Mouse (Mus musculus) forebrain, embryonic 11.5 days (tissue): ENCODE measurements around the gene Sypl2. TPM values are rescaled to one million over a fixed set of nuclear protein-coding genes. Genes with fewer than 3 reads are reported as not detected.

Source experiments
- ATAC-seq: fragments of 200-750 bp; cut with Nextera tagmentation; replicated peaks from 2 replicates; pipeline ENCODE4 v1.8.0; 2017; ENCODE audit warnings: moderate TSS enrichment; ENCODE audit not compliant: low FRiP score
- DNase-seq: peaks from one replicate; pipeline ENCODE4 v3.0.0-alpha.2; 2017; ENCODE audit warnings: low spot score
- H3K27ac ChIP-seq: fragments of 300-500 bp; sonication (generic); 2 replicates; pipeline ENCODE4 v1.5.1; 2014; ENCODE audit warnings: low read depth, low read length
- H3K27me3 ChIP-seq: fragments of 300-500 bp; sonication (generic); 2 replicates; pipeline ENCODE4 v1.6.1; 2014; ENCODE audit warnings: mild to moderate bottlenecking, low read length, mixed read lengths; ENCODE audit not compliant: control insufficient read depth, insufficient read depth
- H3K36me3 ChIP-seq: fragments of 300-500 bp; sonication (generic); 2 replicates; pipeline ENCODE4 v1.6.1; 2014; ENCODE audit warnings: mild to moderate bottlenecking, low read length, moderate library complexity, mixed read lengths; ENCODE audit not compliant: control insufficient read depth, insufficient read depth
- H3K4me1 ChIP-seq: fragments of 300-500 bp; sonication (generic); replicated peaks from 2 replicates; pipeline ENCODE4 v1.6.1; 2014; ENCODE audit warnings: low read length, mixed read lengths; ENCODE audit not compliant: control insufficient read depth, insufficient read depth
- H3K4me2 ChIP-seq: fragments of 300-500 bp; sonication (generic); 2 replicates; pipeline ENCODE4 v1.6.1; 2014; ENCODE audit warnings: low read depth, mild to moderate bottlenecking, low read length, moderate library complexity, mixed read lengths; ENCODE audit not compliant: severe bottlenecking
- H3K4me3 ChIP-seq: fragments of 300-500 bp; sonication (generic); 2 replicates; pipeline ENCODE4 v1.5.1; 2014; ENCODE audit warnings: low read depth, low read length
- H3K9ac ChIP-seq: fragments of 300-500 bp; sonication (generic); 2 replicates; pipeline ENCODE4 v1.6.1; 2014; ENCODE audit warnings: low read length
- H3K9me3 ChIP-seq: fragments of 300-500 bp; sonication (generic); 2 replicates; pipeline ENCODE4 v1.6.1; 2016; ENCODE audit warnings: low read length, mixed read lengths; ENCODE audit not compliant: control insufficient read depth
- WGBS: fragments of 180-500 bp; shearing (Covaris S2); extraction: QIAGEN DNeasy Blood & Tissue Kit; methylation state at CpG from one replicate; pipeline ENCODE4 v1.1.7; 2014; 5-methylcytosine and 5-hydroxymethylcytosine counted together
- polyA plus RNA-seq: library from polyadenylated mRNA; unstranded; fragments of >200 nt; fragmentation: Nextera tagmentation; extraction: Ambion mirVana; gene quantifications from 2 replicates; pipeline ENCODE4 v1.2.1, GENCODE M21; 2014

Gene Sypl2
- polyA plus RNA-seq, 1 experiment from 2014 or later = 2.3 TPM

DNA sequence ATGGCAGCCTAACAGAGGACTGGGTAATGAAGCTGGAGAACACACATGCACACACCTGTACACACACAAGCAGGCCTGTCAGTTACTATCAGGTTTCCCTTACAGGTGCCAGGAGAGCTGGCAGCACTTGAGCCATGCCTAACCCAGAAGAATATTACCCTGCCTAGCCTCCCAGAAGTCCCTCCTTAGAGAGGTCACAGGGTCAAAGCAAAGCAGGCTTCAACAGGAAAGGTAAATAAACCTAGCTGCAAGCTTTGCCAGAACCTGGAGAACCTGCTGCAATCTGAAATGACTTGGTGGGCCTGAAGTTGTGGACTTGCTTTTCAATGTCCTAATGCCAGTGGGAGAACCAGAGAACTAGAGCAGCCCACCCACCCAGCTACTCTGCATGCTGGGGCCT, 23.9 kb downstream of the Sypl2 start:
- H3K9me3 ChIP-seq = no peaks in the 10 kb centered on the region
- DNase-seq = peak; percentile 19
- H3K9ac ChIP-seq = no peak overlapping the region
- no peak for ATAC-seq
- H3K4me1 ChIP-seq = peaks cover 8% of the 10 kb centered on the region
- no peaks in the 10 kb centered on the region for H3K27me3 ChIP-seq
- peaks cover 2% of the 10 kb centered on the region; the same call in 1 of the 2 replicates for H3K36me3 ChIP-seq
- H3K27ac ChIP-seq = no peak overlapping the region
- H3K4me2 ChIP-seq = no peak overlapping the region
- H3K4me3 ChIP-seq = no peak overlapping the region

DNA sequence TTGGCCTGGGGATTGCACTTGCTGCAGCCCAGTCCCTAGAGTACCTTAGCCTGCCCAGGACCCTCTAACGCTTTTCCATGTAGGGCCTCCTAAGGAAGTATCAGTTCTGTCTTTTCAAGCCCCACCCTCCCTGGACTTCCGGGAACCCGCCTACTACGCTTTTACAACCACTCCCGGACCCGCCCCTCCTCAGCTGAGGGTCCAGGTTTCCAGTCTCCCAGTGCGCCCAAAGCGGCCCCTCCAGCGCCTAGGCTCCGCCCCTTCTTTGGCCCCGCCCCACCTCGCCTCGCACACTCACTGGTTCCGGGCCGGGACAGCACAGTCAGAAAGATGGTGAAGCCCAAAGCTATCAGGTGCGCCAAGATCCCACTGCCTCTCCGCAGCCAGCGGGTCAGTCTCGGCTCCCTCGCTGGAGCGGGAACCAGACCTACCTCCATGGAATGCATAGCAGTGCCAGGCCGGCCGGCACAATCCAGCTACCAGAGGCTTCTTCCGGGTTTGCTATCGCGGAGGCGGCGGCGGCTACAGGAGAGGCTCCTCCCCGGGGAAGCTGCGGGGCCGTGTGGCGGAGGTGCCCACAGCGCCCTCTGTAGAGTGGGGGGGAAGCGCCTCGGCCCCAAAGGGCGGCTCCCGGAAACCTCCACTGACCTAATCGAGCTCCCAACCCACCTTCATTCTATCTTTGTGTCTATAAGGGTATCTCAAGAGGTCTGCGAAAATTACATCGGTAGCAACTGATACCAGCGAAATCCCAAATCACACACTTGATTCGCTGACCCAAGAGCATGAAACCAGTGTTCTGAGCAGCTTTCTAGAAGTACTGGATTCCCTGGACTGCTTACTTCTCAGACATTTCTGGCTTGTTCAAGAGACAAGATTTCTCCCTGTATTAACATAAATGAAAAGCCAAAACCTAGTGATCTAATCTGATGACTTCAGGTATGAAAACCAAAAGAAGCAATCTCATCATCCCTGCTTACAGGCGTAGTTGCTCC, 25.8 kb downstream of the Sypl2 start, which contains the start of gene Cyb561d1:
Cyb561d1 (minus strand) TSS at position 884 of the 995 bp plus-strand sequence.
- peak; percentile 94 for DNase-seq
- Histone ChIP-seq H3K4me1 (peaks cover 12% of the 10 kb centered on the region), H3K36me3 (peaks cover 2% of the 10 kb centered on the region; the same call in 1 of the 2 replicates)

DNA sequence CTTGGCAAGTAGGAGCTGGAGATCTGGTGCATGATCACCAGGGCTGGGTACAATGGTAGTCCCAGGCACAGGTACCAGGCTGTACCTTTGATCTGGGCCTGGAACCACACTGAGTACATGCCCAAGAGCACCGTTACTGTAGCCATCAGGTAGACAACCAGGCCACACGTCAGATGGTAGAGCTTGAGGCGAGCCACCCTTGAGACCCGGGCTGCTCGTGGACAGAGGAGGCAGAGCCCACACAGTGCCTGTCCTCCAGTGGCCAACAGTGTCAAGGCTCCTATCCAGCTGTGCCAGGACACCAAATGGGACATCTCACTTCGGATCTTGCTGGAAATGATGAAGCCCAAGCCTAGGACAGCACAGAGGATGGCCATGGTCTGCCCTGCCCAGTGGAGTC, 27.2 kb downstream of the Sypl2 start:
- Histone ChIP-seq H3K27me3 (no peaks in the 10 kb centered on the region), H3K36me3 (no peaks in the 10 kb centered on the region; the same call in none of the 2 replicates), H3K27ac (no peak overlapping the region), H3K4me3 (no peak overlapping the region), H3K9me3 (no peaks in the 10 kb centered on the region), H3K4me1 (peaks cover 12% of the 10 kb centered on the region), H3K4me2 (no peak overlapping the region), H3K9ac (no peak overlapping the region)
- peak; percentile 46 for DNase-seq
- WGBS = 87% methylated on average over 6 of the region's 6 CpGs
- no peak for ATAC-seq

More for the DNA sequence above, 25.8 kb downstream of the Sypl2 start, which contains the start of gene Cyb561d1:
- Histone ChIP-seq H3K9ac (peak within 1 kb of the TSS; percentile 56), H3K27ac (peak within 1 kb of the TSS; percentile 77), H3K4me2 (peak within 1 kb of the TSS; percentile 55), H3K4me3 (peak within 1 kb of the TSS; percentile 63), H3K9me3 (no peaks in the 10 kb centered on the region), H3K27me3 (no peaks in the 10 kb centered on the region)
- peak; percentile 95 for ATAC-seq
- WGBS = 3% methylated on average over 44 of the region's 44 CpGs

DNA sequence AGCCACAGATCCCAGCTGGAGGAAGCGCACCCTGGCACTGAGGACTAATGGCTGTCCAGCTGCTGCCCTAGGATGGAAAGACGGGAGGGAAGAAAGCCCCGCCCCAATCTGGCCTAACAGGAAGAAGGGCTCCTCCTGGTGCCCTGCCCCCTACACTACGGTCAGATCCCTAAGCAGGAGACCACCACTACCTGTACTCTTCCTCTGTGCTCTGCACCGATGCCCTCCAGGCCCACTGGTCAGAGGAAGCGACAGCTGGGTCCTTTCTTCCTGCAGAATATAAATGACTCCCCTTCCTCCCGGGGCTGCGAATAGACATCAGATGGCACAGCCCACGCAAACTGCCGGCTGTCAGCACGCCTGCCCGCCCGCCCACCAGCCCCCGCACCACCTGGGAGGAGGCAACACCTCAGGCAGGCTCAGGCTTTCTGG, 29.4 kb downstream of the Sypl2 start:
- WGBS = 28% methylated on average over 14 of the region's 14 CpGs
- peaks cover 12% of the 10 kb centered on the region for H3K4me1 ChIP-seq
- H3K9me3 ChIP-seq = no peaks in the 10 kb centered on the region
- H3K27ac ChIP-seq = no peak overlapping the region; the same call in 1 of the 2 replicates
- DNase-seq = peak; percentile 69
- H3K9ac ChIP-seq = peak overlapping the region; percentile 20
- H3K4me2 ChIP-seq = no peak overlapping the region
- 0 out of 2 replicates have a peak, but pooled peaks have one; percentile 11 for ATAC-seq
- no peaks in the 10 kb centered on the region for H3K27me3 ChIP-seq
- no peak overlapping the region for H3K4me3 ChIP-seq
- H3K36me3 ChIP-seq = no peaks in the 10 kb centered on the region; the same call in 1 of the 2 replicates

DNA sequence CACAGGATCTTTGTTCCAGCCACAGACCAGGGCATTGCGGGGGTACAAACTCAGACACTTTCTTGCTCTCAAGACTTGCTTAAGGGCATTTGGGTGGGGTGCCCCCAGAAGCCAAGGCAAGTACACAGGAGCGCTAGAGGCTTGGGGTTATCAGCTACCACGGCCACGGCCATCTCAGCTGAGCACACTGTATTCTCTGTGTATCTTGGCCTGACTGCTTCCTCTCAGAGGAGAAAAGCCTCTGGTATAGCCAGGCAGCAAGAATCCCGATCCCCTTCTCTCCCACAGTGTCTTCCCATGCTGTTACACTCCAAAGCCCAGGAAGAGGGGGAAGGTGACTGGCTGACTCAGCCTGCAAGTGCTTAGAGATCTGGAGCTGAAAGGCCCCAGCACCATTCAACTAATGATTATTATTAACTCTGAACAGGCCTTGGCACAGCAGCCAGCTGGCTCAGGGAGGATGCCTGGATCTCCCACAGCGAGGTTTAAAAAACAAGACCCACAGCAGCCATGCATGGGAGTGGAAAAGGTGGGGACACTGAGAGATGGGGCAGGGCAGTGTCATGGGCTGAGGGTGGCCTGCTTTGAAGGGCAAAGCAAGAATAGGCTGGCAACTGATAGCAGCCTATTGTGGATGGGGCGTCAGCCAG, 30.4 kb downstream of the Sypl2 start:
- no peak for ATAC-seq
- H3K9ac ChIP-seq = no peak overlapping the region
- H3K4me2 ChIP-seq = no peak overlapping the region
- H3K27ac ChIP-seq = peak overlapping the region; percentile 41; the same call in 1 of the 2 replicates
- peak; percentile 36 for DNase-seq
- H3K36me3 ChIP-seq = no peaks in the 10 kb centered on the region; the same call in 1 of the 2 replicates
- H3K4me3 ChIP-seq = no peak overlapping the region
- H3K27me3 ChIP-seq = no peaks in the 10 kb centered on the region
- no peaks in the 10 kb centered on the region for H3K9me3 ChIP-seq
- H3K4me1 ChIP-seq = peaks cover 9% of the 10 kb centered on the region
- WGBS = 78% methylated on average over 7 of the region's 7 CpGs

DNA sequence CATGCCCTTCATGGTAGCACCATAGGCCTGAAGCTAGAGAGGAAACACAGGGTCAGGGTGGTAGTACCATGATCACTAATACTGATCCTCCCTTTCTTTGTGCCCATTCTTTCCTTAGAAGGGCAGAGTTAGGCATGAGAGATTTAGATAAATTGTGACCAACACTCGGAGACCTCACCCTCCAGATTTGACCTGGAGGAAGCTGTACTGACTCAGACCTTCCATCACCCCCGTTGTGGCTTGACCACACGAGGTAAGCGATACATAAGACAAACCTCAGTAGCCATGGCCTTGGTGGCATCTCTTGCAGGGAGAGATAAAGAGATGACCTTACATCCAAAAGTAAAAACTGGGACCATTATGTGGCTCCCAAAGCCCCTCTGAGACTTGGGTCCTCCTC, 31.2 kb downstream of the Sypl2 start:
- no peak overlapping the region for H3K27ac ChIP-seq
- 88% methylated on average over 4 of the region's 4 CpGs for WGBS

DNA sequence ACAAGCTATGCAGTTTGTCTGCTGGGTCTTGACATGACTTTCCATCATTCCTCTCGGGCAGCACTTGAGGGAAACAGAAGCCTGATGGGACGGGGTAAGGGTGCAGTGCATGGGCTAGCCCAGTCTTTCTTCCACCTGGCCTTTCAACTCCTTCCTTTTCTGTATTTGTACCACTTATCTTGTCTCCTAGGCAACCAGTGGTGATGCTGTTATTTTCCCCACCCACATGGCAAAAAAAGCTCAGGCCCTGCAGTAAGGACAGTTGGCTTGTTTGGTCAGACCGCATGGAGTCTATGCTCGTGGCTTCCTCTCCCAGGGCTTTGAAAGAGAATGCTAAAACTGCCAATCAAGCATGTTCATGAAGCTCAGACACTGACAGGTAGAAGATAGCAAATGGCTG, 32.8 kb downstream of the Sypl2 start:
- H3K4me3 ChIP-seq = no peak overlapping the region
- no peaks in the 10 kb centered on the region; the same call in 1 of the 2 replicates for H3K36me3 ChIP-seq
- peaks cover 4% of the 10 kb centered on the region; the same call in 1 of the 2 replicates for H3K4me1 ChIP-seq
- H3K9me3 ChIP-seq = no peaks in the 10 kb centered on the region
- H3K9ac ChIP-seq = no peak overlapping the region
- 90% methylated on average over 4 of the region's 4 CpGs for WGBS
- DNase-seq = peak; percentile 35
- H3K27ac ChIP-seq = no peak overlapping the region
- ATAC-seq = no peak
- H3K27me3 ChIP-seq = no peaks in the 10 kb centered on the region
- no peak overlapping the region for H3K4me2 ChIP-seq

More for the DNA sequence above, 31.2 kb downstream of the Sypl2 start:
- ATAC-seq (no peak), DNase-seq (no peak)
- Histone ChIP-seq H3K36me3 (no peaks in the 10 kb centered on the region; the same call in 1 of the 2 replicates), H3K4me1 (peaks cover 8% of the 10 kb centered on the region), H3K4me2 (no peak overlapping the region), H3K27me3 (no peaks in the 10 kb centered on the region), H3K9me3 (no peaks in the 10 kb centered on the region), H3K9ac (no peak overlapping the region), H3K4me3 (no peak overlapping the region)

DNA sequence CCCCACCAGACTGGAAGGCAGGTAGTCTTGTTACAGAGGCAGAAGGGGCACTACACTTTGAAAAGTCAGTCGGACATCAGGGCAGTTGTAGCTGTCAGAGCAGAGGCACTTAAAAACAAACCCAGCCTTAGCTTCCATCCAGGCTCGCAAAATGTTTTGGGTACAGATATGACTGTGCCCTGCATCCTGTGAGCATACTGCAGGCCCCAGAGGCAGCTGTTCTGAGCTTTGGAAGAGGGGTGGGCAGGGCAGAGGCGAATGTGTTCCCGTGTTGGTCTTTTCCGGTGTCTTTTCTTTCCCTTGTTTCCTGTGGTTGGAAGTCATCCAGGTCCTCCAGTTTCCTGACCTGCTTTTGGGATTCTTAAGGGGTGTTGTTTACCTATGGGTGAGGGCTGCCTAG, 36.6 kb downstream of the Sypl2 start:
- no peak overlapping the region for H3K4me2 ChIP-seq
- no peak overlapping the region for H3K4me3 ChIP-seq
- no peak overlapping the region for H3K9ac ChIP-seq
- DNase-seq (peak; percentile 42), ATAC-seq (no peak)
- no peaks in the 10 kb centered on the region for H3K27me3 ChIP-seq
- peaks cover 4% of the 10 kb centered on the region; the same call in 1 of the 2 replicates for H3K4me1 ChIP-seq
- H3K9me3 ChIP-seq = no peaks in the 10 kb centered on the region
- H3K36me3 ChIP-seq = no peaks in the 10 kb centered on the region
- WGBS = 84% methylated on average over 5 of the region's 5 CpGs
- no peak overlapping the region for H3K27ac ChIP-seq
